Mouse (Mus musculus) neural tube, embryonic 10.5 days (tissue): ENCODE results near the gene Mfsd11.
"Not testable (repeated sequence)": the region's sequence is repeated elsewhere in the genome, so short reads cannot be mapped to it uniquely, and the experiment has no call there.

Source experiments
- DNase-seq: peaks from one replicate; pipeline ENCODE4 v3.0.0-alpha.2; 2017; ENCODE audit warnings: low spot score; ENCODE audit errors: extremely low spot score

Gene Mfsd11

GRCm38 (mm10) chr11:116821057-116821940 is 30.9 kb upstream of the Mfsd11 start:
- no peak for DNase-seq

GRCm38 (mm10) chr11:116822215-116822614 is 30.0 kb upstream of the Mfsd11 start:
- no peak for DNase-seq

DNA sequence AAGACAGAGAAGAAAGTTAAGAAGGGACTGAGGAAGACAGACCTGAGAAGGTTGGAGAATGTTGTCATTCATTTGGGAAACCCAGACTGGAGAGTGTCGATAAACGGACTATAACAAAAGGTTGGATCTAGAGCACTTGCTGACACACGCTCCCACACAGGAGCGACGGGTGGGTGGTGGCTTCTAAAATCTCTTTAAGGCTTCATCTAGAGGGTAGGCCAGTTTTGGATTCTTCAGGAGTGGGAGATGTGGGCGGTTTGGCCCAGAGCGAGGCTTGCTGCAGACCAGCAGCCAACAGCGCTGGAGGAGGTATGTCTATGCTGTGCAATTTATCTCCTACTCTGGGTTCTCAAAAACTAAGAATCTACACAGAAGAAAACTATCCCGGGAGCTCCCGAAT is 29.6 kb upstream of the Mfsd11 start:
- no peak for DNase-seq

GRCm38 (mm10) chr11:116823255-116823654 is 29.0 kb upstream of the Mfsd11 start:
- no peak for DNase-seq

DNA sequence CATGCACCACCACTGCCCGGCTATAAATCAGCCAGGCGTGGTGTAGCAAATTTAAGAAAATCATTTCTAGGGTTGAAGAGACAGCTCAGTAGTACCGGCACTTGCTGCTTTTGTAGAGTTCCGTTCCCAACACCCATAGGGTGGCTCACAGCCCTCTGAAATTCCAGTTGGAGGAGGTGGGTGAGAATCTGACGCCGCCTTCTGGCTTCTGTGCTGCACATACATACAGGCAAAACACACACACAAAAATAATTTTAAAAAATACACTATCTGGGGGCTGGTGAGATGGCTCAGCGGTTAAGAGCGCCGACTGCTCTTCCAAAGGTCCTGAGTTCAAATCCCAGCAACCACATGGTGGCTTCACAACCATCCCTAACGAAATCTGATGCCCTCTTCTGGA is 28.4 kb upstream of the Mfsd11 start:
- DNase-seq = not testable (repeated sequence)

- peak; percentile 23 for DNase-seq
These were observed 27.0 kb upstream of the Mfsd11 start for GRCm38 (mm10) chr11:116825230-116825629.

DNA sequence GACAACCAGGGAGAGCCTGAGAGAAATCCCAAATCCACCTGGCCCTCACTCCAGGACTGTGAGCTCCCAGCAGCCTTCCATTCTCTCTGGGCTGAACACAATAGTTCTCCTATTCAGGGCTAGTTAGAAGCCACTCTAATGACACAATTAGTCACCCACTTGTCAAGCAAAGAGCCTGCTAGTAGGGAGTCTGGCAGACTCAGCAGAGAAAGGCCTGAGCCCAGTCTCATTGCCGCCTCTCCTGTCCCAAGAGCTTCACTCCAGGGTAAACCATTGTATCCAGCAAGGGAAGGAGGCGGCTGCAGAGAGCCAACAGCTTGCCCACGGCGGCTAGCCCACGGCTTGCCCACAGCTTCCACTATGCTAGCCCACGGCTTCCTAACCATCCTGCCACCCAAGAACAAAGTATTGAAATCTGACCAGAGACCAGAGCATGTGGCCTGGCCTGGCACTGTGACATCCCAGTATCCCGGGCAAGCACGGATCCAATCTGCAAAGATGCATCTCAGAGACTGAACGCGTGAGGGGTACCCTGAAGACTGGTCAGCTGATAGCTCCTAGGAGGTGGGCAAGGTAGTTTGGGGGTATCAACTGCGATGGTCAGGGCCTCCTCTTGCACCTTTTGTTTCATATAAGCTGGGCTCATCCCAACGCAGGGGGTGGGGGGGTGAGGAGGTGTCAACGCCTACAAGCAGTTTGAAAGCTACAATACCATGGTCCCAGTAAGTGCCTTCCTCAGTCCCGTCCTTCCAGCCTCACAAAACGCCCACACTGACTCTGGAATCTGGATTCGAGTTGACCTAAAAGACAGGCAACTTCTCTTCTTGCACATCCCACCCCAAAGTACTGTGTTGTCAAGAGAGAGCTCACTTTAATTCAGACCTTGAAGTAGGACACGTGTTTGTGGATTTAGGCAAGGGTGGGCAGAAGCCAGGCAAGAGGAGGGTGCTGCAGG is 25.4 kb upstream of the Mfsd11 start:
- DNase-seq = peak; percentile 49

DNA sequence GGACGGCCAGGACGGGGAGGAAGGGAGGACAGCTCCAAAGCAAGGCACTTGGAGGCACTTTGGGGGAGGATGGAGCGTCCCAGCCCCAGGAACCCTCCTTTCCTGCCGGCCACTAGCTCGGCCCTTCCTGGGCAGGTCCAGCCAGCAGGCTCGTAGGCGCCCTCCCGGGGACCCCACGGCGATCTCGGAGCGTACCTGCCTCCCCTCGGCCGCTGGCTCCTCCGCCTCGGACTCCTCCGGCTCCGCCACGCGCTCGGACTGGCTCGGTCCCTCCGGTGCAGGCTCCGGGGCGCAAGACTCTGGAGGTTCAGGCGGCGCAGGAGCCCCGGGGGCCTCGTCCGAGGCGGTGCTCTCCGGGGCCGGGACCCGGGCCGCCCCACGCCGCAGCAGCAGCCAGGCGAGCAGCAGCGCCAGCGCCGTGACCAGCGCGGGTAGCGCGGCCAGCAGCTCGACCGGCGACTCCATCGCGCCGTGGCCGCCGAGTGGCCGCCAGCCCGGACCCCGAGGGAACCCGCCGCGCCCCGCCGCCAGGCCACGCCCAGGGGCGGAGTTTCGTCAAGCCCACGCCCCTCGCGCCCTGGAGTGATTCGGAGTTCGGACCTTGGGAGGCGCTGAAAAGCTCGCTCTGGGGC is 24.6 kb upstream of the Mfsd11 start, which contains the start of gene Mxra7:
Gene Mxra7, minus strand, starts transcription at position 513 of the 632 bp plus-strand sequence.
- DNase-seq = peak; percentile 85

DNA sequence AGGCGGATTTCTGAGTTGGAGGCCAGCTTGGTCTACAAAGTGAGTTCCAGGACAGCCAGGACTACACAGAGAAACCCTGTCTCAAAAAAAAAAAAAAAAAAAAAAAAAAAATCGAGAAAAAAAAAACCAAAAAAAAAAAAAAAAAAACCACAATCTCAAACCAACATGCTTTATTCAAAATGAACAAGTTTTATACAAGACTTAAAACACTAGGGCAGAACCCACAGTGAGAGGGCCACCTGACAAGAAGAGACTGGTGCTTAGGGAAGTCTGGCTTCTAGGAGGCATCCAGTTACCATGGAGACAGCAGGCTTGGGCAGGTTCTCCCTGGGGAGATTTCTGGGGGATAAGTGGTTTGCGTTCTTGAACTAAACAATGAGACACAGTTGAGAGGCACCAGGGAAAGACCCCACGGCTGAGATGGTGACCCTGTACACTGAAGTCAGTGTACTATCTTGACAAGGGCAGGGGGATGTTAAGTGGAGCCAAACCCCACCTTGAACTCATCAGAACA is 20.0 kb upstream of the Mfsd11 start:
- no peak for DNase-seq

DNA sequence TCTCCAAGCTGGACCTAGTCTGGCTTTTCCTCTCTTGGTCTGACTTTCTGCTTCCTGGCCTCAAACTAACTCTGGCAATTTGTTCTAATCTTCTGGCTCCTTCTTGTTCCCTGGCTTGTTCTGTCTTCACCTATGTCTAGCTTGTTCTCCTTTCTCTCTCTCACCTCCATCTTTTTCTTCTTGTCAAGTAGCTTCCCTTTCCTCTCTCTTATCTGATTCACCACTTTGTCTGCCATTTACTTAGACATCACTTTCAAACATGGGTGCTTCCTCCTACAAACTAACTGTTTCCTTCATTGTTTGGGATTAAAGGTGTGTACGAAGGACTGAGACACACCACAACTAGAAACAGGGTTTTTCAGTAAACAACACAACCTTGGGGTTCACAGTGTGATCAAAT is 17.3 kb upstream of the Mfsd11 start:
- no peak for DNase-seq

GRCm38 (mm10) chr11:116836283-116836682 is 16.0 kb upstream of the Mfsd11 start:
- DNase-seq = no peak

- no peak for DNase-seq
These were observed 14.8 kb upstream of the Mfsd11 start for GRCm38 (mm10) chr11:116837441-116837840.

- DNase-seq = no peak
These were observed 13.3 kb upstream of the Mfsd11 start for GRCm38 (mm10) chr11:116838936-116839335.

DNA sequence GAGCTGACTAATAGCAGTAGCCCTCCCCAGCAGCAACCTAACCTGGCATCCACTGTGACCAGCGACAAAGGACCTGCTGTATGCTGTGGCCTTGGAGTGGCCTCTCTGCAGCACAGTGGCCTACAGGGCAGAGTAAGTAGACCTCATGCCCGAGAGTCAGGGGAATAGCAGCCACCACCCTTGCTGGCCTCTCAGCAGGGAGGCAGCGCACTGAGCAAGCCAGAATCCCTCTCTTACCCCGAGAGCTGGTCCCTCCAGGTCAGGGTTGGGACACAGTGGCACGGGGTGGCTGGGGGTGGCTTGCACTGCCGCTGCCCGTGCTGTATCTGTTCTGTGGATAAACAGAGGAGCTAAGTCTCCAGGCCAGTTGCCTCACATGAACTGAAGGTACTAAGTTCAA is 12.6 kb upstream of the Mfsd11 start:
- no peak for DNase-seq

GRCm38 (mm10) chr11:116840748-116841147 is 11.5 kb upstream of the Mfsd11 start:
- DNase-seq = no peak

- peak; percentile 72 for DNase-seq
These were observed 9.5 kb upstream of the Mfsd11 start for GRCm38 (mm10) chr11:116842531-116843260.

GRCm38 (mm10) chr11:116843261-116844233 is 8.7 kb upstream of the Mfsd11 start, which contains the start of the genes Mettl23 and Jmjd6:
Gene Mettl23, plus strand, starts transcription at chr11:116843278.
Gene Jmjd6, minus strand, starts transcription at chr11:116843449.
- peak; percentile 95 for DNase-seq

GRCm38 (mm10) chr11:116846593-116847181 is 5.6 kb upstream of the Mfsd11 start:
- no peak for DNase-seq
